Mouse (Mus musculus): ENCODE data around the gene Olfr656. TPM values are rescaled to one million over a fixed set of nuclear protein-coding genes. Genes with fewer than 3 reads are reported as not detected.

Olfr656 gene
- total RNA-seq (2017), result not detected in 2 replicates

DNA sequence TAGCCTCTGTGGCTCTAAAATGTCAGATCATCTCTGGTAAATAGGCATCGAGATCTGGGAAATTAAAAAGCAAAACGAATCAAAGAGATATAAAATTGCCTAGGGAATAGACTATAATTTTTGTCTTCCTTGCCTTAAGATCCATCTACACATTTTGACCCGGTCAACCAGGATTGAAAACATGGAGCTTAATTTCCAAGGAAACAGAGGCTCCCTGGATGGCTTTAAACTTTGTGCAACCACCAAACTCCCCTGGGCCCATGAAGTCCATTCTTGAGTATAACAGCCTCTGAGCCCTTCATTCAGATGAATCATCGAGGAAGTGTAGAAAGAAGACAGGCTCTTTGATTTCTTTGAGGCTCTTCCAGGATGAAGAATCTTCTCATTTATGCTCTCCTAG, at the start of gene Olfr656:
Gene Olfr656 (plus strand): TSS at position 301 of the 400 bp plus-strand sequence.
- ATAC-seq (replicated peaks; ENCODE audit: low read depth, poor library complexity, severe bottlenecking), result no peak

DNA sequence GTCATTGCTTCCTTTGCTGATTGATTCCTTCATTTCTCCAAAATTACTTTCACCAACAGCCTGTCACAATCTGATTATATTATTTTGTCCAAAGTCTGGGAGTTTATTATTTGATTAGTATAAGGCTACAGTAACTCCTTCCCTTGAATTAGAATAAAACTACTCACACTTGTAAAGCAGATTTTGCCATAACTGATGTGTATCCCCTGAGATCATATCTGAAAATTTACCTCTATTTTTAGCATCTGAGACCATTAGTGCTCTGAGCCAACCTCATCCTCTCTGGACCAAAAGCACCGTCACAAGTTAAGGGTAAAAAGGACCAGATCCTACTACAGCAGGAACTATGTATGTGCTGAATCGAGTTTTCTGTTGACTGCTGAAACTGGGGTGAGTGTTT, 36.7 kb upstream of the Olfr656 start, which contains the start of gene Olfr653:
Gene Olfr653 (plus strand): TSS at position 301 of the 400 bp plus-strand sequence.
- ATAC-seq (replicated peaks; ENCODE audit: low read depth, poor library complexity, severe bottlenecking), result no peak

DNA sequence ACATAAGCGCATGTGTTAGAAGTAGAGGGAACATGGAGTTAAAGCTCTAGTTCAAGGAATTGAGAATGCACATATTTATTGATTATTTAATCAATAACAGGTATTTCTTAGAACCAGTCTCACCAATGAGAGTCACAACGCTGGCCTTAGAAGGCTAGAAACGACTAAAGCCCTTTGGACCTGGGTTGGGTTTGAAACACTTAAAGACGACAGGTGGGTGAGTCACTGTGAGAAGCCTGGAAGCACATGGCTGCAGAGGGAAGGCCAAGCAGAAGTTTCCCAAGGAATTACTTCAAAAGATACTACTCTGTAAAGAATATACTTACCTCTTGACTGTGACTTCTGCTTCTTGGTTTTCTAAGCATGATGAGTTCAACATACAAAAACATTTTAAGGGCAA, 32.9 kb upstream of the Olfr656 start:
- ATAC-seq (replicated peaks; ENCODE audit: low read depth, poor library complexity, severe bottlenecking), result no peak

DNA sequence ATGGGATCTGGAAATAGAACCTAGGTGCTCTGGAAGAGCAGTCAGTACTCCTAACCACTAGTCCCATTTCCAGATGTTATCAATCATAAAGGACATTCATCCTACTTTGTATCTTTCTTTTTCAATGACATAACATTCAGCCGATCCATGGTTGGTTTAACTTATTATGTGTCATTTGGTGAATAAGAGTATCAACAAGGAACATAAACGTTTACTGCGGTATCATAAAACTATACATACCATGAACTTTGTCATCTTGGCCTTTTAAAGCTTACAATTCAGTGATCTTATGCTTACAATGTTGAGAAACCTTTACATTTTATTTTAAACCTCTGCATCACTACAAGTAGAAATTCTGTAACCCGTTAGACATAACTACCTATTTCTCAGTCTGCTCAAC, 32.3 kb upstream of the Olfr656 start:
- ATAC-seq (replicated peaks; ENCODE audit: low read depth, poor library complexity, severe bottlenecking), result no peak

DNA sequence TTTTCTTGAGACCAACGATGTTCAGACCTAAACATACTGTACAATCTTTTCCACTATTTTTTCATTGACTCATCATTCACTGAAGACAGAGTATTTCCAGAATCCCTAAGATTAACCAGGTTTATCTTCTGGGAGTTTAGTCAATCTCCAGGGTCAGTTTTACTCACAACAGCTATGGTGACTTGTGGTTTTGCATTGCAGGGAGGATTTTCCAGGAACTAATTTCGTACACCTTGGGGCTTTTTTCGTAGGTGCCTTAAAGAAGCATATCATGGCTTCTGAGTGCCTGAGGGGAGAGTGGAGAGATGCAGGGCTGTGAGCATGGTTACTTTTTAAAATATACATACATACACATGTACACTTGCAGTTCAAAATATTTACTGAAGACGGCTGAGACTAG, 27.0 kb upstream of the Olfr656 start, which contains the start of gene Olfr654:
Gene Olfr654 (plus strand): TSS at position 301 of the 400 bp plus-strand sequence.
- ATAC-seq (replicated peaks; ENCODE audit: low read depth, poor library complexity, severe bottlenecking), result no peak

DNA sequence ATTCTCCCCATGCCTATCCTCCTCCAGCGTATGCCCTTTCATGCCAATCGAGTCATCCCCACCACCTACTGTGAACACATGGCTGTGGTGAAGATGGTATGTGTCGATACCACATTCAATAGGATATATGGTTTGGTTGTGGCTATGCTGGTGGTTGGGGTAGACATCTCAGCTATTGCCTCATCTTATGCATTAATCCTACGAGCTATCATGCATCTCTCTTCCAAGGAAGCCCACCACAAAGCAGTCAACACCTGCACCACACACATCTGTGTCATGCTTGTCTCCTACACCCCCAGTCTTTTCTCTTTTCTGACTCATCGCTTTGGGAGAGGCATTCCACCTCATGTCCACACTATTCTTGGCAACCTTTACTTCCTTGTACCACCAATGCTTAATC, 25.5 kb upstream of the Olfr656 start:
- no peak for ATAC-seq (replicated peaks; ENCODE audit: low read depth, poor library complexity, severe bottlenecking)

DNA sequence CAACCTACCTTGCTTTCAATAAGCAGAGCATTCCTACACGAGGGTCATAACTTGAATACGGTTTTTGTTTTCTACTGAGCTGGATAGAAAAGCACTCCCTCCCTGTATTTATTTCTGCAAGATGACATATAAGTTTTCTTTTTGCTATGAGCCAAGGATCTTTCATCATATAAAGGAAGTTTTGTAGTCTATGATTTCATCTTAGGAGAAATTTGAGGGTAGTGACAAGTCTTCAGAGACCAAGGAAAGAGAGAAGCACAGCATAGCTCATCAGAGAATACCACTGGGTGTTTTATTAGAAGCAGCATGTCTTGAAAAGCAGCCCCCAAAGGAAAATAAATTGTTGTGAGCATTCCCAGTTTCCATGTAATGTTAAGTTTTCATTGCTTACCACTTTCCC, 12.1 kb upstream of the Olfr656 start, which contains the start of gene Olfr655:
Gene Olfr655 (minus strand): TSS at position 101 of the 400 bp plus-strand sequence.
- no peak for ATAC-seq (replicated peaks; ENCODE audit: low read depth, poor library complexity, severe bottlenecking)

DNA sequence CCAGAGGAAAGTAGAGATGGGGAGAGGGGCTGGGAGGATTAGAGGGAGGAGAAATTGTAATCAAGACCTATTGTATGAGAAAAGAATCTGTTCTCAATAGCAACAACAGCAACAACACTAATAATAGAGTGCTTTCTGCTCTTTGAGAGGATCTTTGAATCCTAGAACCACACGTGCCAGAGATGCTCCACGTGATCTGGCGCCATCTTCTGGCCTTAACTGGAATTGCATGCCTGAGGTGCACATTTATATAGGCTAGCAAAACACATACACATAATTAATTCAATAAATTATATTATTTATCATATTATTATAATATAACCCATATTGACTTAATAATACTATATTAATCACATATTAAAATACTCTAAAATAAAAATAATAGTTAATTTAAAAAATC, 10.6 kb upstream of the Olfr656 start:
- peak; percentile 96 for ATAC-seq (replicated peaks; ENCODE audit: low read depth, poor library complexity, severe bottlenecking)

DNA sequence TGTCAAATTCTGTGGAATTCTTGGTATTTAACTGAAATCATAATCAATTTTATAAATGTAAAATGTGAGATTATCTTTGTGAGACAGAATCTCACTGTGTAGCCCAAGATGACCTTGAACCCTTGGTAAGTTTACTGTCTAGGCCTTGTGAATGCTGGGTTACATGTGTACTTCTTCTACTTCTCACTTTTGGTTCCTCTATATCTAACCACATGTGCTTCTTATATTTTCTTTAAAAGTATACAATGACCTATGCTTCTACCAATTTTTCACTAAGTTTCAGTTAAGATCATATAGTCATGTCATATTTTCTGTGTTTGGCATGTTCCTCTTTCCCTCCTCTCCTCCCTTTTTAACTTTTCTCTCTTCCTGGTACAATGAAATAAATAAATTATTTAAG, 9.0 kb upstream of the Olfr656 start:
- peak; percentile 87 for ATAC-seq (replicated peaks; ENCODE audit: low read depth, poor library complexity, severe bottlenecking)

DNA sequence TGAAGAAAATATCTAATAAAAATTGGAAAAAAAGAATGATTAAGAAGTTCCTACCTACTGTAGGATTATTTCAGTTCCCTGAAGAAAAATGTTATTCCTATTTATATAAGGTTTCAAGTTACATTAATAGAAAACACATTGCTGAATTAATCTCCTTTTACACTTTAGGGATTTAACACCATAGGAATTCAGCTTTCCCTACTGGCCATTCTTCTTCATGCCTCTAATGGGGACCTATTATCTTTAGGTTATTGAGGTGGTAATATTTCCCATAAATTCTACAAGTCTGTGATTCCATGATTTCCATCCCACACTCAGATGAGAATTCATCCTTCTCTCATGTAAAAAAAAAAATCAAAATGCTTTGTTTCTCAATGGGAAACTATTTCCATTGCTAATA, 10.7 kb downstream of the Olfr656 start, which contains the start of gene Olfr657:
Gene Olfr657 (plus strand): TSS at position 301 of the 400 bp plus-strand sequence.
- ATAC-seq (replicated peaks; ENCODE audit: low read depth, poor library complexity, severe bottlenecking), result no peak

DNA sequence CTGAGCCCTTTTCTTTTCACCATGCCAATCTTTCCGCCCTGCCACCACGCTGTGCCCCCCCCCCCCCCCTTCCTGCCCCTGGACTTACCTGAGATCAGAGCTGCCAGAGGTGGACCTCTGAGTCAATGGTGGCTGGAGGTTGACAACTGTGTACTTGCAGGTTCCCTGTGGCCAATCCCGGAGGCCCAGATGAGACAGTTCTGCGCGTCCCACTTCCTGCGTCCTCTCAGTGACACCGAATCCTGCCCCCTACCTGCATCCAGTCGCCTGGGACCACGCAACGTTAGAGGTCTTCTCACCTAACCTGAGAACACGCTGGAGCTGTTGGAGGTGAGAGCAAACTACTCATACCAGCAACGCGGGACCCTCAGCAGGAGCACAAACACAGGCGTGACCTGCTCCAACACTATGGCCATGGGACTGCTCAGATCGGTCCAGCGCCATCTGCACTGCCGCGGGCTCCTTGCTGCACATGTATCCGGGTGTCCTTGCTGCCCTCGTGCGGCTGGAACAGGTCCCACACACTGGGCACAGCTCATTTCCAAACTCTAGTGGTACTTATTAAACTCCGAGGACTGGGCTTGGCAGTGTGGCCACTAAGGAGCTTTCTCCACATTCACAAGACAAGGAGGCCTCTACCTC, 33.2 kb downstream of the Olfr656 start, which contains the start of gene Olfr658:
Gene Olfr658 (minus strand): TSS at position 465 of the 642 bp plus-strand sequence.
- ATAC-seq (replicated peaks; ENCODE audit: low read depth, poor library complexity, severe bottlenecking), result peak; percentile 100

DNA sequence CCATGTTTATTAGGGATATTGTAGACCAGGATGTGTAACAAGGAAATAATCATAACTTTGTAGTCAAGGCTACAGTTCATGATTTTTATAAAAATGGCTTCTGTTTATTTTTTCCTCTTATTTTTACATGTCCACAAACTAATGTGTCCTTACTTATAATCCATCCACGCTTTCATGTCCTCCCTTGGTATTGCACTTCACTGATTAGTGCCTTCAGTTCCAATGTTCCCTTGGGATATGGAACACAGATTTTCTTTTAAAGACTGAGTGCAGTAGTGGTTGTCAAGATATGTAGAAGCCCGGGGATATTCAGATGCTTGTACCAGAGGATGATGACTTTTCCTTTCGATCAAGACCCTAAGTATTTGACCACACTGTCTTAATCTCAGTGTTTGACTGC, 52.7 kb downstream of the Olfr656 start, which contains the start of gene Olfr659:
Gene Olfr659 (plus strand): TSS at position 301 of the 400 bp plus-strand sequence.
- no peak for ATAC-seq (replicated peaks; ENCODE audit: low read depth, poor library complexity, severe bottlenecking)

Other genes with a start within 250 kb of the Olfr656 start
- gene Trim30b, start 244.1 kb upstream of the Olfr656 start, total RNA-seq (2017), result 0.53 and 1.6 TPM in 2 replicates
- gene Trim30c, start 213.1 kb upstream of the Olfr656 start, total RNA-seq (2017), result 0.27 and 1.5 TPM in 2 replicates
- 35.5 and 36.2 TPM in 2 replicates for gene Trim30a, start 148.8 kb upstream of the Olfr656 start, total RNA-seq (2017)
- 12.2 and 12.4 TPM in 2 replicates for gene Trim30d, start 106.1 kb upstream of the Olfr656 start, total RNA-seq (2017)
- gene Olfr651, start 63.8 kb upstream of the Olfr656 start, total RNA-seq (2017), result not detected in 2 replicates
- not detected in 2 replicates for gene Olfr652, start 53.1 kb upstream of the Olfr656 start, total RNA-seq (2017)
- not detected in 2 replicates for gene Olfr653, start 36.6 kb upstream of the Olfr656 start, total RNA-seq (2017)
- not detected in 2 replicates for gene Olfr654, start 26.9 kb upstream of the Olfr656 start, total RNA-seq (2017)
- not detected in 2 replicates for gene Olfr655, start 12.2 kb upstream of the Olfr656 start, total RNA-seq (2017)
- gene Olfr657, start 10.8 kb downstream of the Olfr656 start, total RNA-seq (2017), result not detected in 2 replicates
- gene Olfr658, start 33.4 kb downstream of the Olfr656 start, total RNA-seq (2017), result 0.18 and 0.39 TPM in 2 replicates
- gene Olfr659, start 52.8 kb downstream of the Olfr656 start, total RNA-seq (2017), result not detected in 2 replicates
- not detected in 2 replicates for gene Olfr661, start 72.5 kb downstream of the Olfr656 start, total RNA-seq (2017)
- gene Usp17le, start 163.5 kb downstream of the Olfr656 start, total RNA-seq (2017), result not detected in 2 replicates
- gene Usp17lb, start 228.6 kb downstream of the Olfr656 start, total RNA-seq (2017), result not detected in 2 replicates
- gene Usp17la, start 243.1 kb downstream of the Olfr656 start, total RNA-seq (2017), result not detected in 2 replicates